Mouse (Mus musculus) CD8-positive naive resting alpha-beta T cell, adult 2 months (primary cell): ENCODE data around the gene Cir1.
A peak's percentile ranks its signal among the peaks of the same experiment; 100 is the strongest.

ENCODE experiments used
- DNase-seq, 2 experiments: peaks; one replicate each; pipeline ENCODE4 v3.0.0; 2022; ENCODE audit warnings: low read depth in 2 of 2, low spot score in 2 of 2

Cir1 gene

GRCm38 (mm10) chr2:73312152-73313116, at the start of gene Cir1, which contains the start of gene Scrn3:
Gene Cir1, minus strand, starts transcription at chr2:73312701.
Gene Scrn3, plus strand, starts transcription at chr2:73312601.
- DNase-seq = peak; percentile 91 to 92

GRCm38 (mm10) chr2:73360536-73360935, 48.0 kb upstream of the Cir1 start:
- no peak for DNase-seq

DNA sequence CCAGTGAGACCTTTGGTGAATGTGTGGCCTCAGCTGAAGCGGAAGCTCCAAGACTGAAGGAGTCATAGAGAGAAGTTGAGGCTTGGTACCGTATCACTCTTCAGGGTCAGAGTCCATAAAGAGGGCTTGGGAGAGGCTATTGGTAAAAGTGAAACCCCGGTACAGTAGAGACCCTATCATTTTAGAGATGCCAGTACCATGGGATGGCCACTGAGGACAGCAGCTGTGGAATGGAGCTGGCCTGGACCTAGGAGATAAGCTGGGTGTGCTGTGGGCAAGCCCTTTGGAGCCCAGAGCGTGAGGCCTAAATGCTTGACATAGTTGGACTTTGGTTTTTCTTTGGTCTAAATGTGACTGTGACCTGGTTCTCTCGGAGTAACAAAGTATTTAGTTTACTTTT, 47.4 kb upstream of the Cir1 start:
- no peak for DNase-seq

- DNase-seq = no peak
These were observed 44.5 kb upstream of the Cir1 start for GRCm38 (mm10) chr2:73357004-73357403.

GRCm38 (mm10) chr2:73351927-73352374, 39.5 kb upstream of the Cir1 start:
- no peak for DNase-seq

DNA sequence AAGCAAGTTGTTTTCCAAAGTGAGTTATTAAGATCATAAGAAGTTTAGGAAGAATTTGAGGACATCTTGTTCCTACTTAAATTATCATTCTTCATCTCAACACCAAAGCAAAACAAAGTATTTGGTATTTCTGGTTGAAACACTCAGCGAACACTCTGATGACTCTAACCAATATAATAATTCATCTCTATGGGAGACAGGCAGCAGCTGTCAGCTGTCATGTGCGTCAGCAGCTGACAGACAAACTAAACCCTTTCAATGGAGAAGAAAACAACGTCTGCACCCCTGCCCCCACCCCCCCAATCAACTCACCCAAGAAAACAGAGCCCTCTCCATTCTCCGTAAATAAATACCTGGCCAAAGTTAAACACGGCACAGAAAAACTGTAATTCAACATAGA, 39.0 kb upstream of the Cir1 start:
- DNase-seq = no peak

- DNase-seq = no peak
These were observed 35.7 kb upstream of the Cir1 start for GRCm38 (mm10) chr2:73348221-73348620.

- DNase-seq = no peak
These were observed 35.3 kb upstream of the Cir1 start for GRCm38 (mm10) chr2:73347766-73348165.

DNA sequence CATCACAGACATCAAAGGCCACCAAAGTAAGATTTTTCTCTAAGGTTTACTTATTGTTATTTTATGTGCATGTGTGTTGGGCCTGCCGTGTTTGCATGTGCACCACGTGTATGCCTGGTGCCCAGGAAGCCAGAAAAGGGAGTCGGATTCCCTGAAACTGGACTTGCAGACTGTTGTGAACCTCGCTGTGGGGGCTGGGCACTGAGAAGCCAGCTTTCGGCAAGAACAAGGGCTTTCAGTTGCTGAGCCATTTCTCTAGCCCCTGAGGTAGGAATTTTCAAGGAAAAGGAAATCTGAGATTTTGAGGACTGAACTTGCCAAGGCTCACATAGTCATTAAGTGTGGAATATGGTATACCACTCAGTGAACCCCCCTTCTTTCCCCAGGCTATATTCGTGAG, 34.6 kb upstream of the Cir1 start:
- no peak for DNase-seq

GRCm38 (mm10) chr2:73346345-73347086, 34.0 kb upstream of the Cir1 start:
- DNase-seq = no peak

DNA sequence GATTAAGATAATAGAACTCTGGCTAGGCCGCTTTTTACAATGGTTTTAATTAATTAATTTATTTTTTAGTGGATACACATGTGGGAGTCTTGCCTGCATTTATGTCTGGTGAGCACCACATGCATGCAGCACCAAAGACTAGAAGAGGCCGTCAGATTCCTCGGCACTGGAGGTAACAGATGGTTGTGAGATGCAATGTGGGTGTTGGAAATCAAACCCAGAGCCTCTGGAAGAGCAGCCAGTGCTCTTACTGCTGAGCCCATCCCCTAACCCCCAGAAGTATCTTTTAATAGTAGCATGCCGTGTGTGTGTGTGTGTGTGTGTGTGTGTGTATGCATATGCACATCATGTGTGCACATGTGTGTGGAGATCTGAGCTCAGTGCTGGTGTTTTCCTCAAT, 32.7 kb upstream of the Cir1 start:
- no peak for DNase-seq

GRCm38 (mm10) chr2:73343701-73344100, 31.2 kb upstream of the Cir1 start:
- no peak for DNase-seq

DNA sequence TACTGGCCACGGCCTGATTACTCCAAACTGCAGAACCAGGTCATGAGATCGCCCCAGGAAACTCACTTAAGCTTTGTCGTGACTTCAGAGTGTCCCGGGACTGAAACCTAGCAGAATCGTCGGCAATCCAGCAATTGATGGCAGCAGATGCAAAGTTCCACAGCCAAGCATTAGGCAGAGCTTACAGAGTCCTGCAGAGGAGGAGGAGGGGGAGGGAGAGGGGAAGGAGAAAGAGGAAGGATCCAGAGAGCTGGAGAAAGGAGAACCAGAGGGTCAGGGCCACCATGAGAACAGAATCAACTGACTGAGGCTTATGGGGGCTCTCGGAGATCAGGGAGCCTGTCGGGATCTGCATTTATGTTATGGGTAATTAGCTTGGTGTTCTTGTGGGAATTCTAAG, 25.9 kb upstream of the Cir1 start:
- DNase-seq = no peak

GRCm38 (mm10) chr2:73335949-73336348, 23.4 kb upstream of the Cir1 start:
- DNase-seq = no peak

- no peak for DNase-seq
These were observed 13.4 kb upstream of the Cir1 start for GRCm38 (mm10) chr2:73325871-73326270.

GRCm38 (mm10) chr2:73322991-73323390, 10.5 kb upstream of the Cir1 start:
- no peak for DNase-seq

DNA sequence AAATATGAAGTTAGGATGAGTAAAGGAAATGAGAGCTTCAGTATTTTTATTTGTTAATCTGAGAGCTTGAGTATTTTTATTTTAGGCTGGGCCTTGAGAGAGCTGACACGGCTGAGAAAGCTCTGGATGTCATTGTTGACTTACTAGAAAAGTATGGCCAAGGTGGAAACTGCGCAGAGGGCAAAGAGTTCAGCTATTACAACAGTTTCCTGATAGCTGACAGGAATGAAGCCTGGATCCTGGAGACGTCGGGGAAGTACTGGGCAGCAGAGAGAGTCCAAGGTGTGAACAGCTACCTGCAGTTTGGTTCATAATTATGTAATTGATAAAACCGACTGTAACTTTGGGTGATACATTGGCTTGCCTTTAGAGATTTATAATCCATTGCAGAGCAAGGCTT, 6.7 kb upstream of the Cir1 start:
- DNase-seq = no peak

DNA sequence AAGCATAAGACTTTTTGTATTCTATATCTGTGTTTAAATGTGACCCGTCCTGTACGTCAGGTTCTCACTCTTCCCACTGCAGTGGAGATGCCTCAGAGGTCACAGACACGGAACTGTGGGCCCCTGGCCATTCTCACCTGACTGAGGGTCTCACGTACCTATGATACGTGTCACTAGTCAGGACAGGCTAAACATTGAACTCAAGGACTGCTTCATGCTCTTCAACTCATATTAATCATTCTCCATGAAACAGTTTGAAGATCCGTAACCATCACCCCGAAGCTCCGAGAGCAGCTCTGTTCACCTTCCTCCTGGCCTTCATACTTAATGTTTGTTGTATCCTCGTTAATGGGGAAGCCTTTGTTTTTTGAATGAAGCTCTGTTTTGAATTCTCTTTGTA, 4.9 kb upstream of the Cir1 start:
- DNase-seq = no peak

GRCm38 (mm10) chr2:73314311-73314710, 1.8 kb upstream of the Cir1 start:
- DNase-seq = no peak

DNA sequence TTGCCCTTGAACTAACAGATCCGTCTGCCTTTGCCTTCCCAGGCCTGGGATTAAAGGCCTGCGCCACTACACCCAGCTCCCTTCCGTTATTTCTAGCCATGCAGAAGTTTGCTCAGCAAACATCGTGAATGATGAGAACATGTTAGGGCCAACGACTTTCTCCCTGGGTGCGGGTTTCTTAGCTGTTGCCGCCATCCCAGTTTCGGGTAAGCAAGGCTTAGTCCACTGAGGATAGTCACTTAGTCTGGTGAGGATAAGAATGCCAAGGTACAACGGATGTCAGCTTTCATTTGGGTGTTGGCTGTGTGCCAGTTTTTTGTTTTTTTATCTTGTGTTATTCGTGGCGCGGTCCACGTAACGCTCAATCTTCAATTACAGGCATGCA, 608 bp upstream of the Cir1 start:
- peak; percentile 5 to 14 for DNase-seq

DNA sequence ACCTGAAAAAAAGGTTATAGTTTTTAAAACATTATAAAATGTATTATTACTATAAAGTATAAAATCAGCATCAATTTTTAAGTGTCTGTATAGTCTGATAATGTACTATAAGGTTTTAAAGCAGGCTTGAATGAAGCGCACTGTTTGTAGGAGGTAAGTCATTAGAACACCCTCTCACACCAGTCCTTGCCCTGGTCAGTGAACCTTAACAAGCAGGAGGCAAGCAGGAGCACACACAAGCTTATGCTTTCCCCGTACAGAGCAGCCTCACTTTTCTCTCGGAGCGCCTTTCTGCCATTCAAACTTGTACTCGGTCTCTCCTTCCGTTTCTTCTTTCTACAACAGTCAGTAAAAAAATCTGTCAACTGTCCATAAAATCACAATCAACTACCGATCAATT, 6.5 kb downstream of the Cir1 start:
- no peak for DNase-seq

GRCm38 (mm10) chr2:73304506-73304905, 8.0 kb downstream of the Cir1 start:
- no peak for DNase-seq
